Mouse (Mus musculus) spleen, adult 12 weeks (tissue): ENCODE data around the gene Adarb1.

Experiments used
- DNase-seq: peaks from one replicate; pipeline ENCODE4 v3.0.0; 2022; ENCODE audit warnings: low spot score

Adarb1 gene

DNA sequence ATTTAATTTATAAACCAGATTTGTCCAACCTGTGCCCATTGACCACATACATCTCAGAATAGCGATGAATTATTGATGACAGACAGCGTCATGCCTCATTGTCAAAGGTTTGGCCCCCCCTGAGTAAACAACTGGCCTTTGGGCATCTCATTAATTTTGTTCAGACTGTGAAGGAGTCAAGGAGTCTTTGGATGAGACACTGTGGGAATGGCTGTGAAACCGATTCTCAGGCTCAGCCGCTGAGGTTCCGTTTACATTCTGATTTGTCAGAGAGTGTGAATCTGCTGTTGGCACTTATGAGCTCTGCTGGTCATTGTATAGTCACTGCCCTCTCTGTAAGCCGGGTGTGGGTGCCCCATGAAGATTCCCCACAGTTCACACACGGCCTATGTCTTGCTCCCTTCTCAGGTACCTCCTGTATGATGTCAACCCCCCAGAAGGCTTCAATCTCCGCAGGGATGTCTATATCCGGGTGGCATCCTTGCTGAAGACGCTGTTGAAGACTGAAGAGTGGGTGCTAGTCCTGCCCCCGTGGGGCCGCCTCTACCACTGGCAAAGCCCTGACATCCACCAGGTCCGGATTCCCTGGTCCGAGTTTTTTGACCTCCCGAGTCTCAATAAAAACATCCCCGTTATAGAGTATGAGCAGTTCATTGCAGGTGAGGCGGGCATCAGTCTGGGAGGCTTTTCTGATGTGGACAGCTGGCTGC, 157.7 kb downstream of the Adarb1 start:
- DNase-seq, result no peak

DNA sequence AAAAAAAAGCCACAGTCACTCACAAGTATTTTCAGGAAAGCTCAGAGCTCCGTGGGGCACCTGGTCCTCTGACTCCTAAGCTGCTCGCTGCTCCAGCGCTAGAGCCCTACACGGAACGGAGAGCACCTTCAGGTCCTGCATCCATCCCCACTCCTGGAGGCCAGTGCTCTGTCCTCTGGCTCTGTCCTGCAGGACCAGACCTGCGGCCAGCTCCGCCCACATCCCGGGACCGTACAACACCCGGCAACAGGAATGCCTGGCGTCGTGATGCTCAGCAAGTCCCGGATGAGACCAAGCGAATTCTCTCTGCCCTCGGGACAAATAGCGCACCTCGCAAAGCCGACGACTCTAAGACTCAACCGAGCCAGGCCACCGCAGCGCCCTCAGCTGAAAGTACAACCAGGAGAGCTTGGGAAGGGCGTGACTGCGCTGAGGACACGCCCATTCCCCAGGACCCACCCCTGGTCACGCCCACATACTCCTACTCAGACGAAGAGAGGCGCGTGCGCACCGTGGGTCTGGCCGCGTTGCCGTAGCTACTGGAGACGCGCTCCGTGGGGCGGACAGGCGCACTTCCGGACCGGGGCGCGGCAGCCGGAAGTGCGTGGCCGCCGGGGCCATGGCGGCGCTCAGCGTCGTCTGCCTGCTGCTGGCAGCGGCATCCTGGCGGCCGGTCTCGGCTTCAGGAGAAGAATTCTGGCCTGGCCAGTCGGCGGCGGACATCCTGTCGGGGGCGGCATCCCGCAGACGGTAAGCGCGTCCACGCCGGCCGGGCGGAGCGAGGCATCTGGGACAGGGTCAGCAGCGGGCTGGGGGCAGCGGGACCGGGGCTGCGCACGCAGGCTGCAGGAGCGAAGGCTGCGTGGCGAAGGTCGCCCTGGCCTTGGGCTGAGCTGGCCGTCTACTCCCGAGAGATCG, 159.1 kb downstream of the Adarb1 start, which contains the start of gene Pofut2:
Gene Pofut2 (plus strand): TSS at position 515 of the 918 bp plus-strand sequence.
- DNase-seq, result peak; percentile 96

DNA sequence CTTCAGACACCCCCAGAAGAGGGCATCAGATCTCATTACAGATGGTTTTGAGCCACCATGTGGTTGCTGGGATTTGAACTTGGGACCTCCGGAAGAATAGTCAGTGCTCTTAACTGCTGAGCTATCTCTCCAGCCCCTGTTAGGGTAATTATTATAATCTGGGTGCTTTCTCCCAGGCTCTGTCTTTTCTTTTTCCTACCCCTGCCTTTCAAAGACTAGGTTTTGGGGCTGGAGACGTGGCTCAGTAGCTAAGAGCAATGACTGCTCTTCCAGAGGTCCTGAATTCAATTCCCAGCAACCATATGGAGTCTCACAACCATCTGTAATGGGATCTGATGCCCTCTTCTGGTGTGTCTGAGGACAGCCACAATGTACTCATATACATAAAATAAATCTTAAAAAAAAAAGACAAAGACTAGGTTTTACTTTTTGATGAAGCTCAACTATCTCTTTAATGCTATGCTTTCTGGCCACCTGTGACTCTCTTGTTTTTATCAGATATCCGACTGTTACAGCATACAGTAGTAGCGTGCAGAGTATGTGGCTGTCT, 160.0 kb downstream of the Adarb1 start:
- DNase-seq, result no peak

DNA sequence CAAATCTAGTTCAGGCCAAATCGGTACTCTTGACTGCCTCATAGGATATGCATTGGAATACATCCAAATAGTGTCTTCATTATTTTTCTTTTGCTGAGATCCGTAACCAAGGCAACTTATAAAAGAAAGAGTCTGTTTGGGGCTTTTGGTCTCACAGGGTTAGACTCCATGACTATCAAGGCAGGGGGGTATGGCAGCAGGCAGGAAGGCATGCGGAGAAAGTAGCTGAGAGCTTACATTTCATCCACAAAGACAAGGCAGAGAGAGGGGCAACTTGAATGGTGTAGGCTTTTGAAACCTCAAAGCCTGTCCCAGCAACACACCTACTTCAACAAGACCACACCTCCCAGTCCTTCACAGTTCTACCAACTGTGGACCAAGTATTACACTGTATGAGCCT, 162.4 kb downstream of the Adarb1 start:
- DNase-seq, result no peak

DNA sequence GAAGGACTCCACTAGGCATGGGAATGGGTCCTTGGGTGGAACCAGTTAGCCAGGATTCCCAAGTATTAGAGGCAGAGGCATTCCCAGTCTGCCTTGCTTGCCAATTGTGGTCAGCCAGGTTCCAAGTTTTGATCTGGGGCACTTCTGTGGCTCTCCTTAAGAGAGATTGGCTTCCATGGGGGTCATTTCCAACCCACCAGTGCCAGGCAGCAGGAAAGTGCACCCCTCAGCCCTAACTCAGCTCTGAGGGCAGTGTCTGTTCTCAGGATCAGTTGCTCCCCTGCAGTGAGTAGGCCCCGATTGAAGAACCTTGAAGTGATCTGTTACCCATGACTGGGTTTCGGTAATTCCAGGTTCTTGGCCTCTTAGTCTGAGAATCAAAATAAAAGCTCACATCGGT, 162.8 kb downstream of the Adarb1 start:
- DNase-seq, result no peak

DNA sequence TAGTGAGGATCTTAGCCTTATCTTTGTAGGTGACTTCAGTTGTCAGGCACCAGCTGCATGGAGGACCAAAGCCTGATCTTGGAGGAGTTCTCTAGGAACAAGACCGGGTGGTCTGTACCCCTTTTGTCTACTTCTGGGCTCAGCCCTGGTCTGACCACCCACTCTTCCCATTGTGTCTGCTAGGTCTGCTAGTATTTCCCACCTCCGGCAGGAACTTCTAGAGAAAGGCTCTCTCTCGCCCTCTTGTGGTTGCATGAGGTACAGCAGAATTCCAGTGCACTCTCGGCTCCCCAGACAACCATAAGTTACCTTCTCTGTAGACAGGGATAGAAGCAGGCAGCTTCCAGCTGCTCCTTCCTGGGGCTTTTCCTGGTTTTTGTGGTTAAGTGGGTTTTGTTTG, 165.3 kb downstream of the Adarb1 start:
- peak; percentile 56 for DNase-seq

DNA sequence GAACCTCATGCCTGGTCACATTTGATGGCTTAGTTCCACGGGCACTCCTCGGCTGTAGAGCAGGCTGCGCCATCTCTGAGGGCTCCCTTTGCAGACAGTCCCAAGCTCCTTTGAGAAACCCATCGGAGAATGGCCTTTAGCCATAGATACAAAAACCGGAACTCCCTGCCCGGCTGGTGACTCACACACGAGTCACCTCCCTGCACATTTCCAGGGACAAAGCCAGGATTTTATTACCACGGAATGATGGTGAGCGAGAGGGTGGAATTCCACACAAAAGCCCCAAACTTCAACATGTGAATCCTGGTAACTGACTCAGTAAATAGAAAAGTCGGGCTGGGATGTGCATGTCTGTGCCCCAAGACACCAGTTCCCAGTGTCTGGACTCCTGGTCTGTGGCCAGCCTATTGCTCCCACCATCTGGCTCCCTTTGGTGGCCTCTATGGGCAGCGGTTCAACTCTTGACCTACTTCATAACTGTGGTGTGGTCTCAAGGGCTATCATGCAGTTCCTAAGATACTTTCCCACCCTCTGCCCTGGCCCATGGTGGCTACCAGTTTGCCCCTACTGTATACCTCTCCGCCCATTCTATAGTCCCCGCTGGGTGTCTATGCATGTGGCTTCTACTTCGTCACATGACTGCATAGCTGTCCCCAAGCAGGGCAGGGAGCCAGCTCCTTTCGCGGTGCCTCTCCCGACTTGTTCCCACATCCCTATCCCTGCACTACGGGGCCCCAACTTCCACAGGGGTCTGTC, 166.1 kb downstream of the Adarb1 start:
- DNase-seq, result no peak

DNA sequence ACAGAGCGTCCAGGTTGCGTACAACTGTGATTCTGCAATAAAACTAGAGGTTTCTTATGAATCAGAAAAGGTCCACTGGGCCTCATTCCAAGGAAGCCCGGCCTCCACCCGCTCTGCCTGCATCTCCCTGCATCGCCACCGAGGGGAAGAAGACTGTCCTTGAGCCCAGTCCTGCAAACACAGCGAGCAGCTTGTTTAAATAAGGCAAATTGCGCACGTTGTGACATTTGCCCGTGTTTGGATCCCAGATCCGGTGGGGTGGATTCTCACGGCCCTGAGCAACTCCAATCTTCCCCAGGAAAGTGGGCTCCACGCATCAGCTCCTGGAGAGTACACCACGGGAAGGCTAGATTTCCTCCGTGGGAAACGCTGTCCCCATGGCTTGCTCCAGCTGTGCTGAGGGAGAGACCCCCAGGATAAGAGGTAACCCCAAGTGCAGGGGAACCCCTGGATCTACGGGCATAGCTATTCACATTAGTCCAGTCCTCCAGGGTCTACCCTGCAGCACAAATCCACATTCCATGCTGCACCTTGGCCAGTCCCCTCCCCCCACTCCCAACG, 166.8 kb downstream of the Adarb1 start:
- no peak for DNase-seq

DNA sequence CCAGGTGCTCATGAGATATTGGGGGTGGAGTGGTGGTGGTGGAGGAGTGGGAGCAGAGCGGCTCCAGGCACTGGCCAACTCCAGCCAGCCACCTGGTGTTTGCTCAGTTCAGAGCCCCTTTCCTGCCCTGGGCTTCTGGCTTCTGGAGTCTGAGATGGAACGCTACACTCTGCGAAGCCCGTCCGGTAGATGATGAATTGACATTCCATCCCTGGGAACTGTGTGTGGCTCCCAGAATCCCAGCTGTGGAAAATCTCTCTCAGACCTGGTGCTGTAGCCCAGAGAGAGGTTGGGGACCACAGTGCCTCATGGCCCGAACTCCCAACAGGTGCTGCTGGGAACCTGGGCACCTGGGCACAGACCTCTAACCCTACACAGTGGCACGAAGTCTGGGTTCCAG, 170.4 kb downstream of the Adarb1 start:
- no peak for DNase-seq

DNA sequence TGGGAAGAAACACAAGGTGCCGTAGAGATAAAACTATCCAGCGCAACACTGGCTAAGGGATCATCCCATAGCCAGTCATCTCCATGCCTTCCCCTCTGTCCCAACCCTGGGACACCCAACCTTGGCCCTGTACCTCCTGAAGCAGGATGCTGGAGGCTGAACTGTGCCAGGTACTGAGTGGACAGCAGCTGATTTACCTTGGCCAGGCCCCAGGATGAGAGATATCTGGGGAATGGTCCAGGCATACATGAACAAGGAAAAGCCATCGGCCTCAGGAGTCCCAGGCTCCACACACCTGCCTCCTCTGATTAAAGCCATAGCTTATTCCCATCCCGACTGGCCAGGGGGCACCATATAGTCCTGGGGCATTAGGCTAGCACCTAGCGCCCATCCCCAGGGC, 171.0 kb downstream of the Adarb1 start:
- no peak for DNase-seq

DNA sequence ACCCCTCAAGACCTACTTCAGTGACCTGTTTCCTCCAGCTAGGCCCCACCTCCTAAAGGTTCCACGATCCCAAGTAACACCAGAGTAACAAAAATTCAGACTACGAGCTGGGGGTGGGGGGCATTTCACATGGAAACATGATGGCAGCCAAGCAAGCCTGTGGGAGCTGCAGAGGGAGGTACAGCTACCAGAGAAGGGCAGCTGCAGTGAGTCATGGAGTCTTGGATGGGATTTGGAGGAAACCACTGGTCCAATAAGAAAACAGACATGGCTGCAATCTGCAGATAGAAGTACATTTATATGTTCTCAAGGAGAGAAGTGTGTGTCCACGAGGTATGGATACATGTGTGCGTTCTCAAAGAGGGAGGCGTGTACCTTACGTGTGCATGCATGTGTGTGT, 173.3 kb downstream of the Adarb1 start:
- no peak for DNase-seq

DNA sequence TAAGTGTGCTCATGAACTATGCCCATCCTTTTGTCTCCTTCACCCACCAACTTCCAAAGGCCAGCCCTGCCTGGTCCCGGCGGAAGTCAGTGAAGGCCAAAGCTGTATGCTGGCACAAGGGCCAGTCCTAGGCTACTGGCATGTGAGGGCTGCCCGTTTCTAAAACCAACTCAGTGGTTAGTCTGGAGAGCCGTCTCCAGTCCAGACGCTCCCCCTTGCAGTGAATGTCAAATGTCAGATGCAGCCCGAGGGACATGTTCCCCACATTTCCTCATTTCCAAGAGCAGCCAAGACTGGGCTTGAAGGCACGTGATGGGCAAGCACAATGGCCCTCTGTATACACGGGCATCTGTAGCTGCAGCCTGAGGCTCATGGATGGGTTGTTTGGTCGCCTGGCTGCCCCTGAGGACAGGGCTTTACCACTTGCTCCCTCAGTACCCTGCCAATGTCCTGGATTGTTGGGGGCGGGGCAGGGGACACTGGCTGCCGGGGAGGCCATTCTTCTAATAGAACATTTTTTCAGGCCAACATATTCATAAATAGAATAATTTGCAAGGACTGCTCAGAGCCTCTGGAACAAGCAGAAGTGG, 174.4 kb downstream of the Adarb1 start:
- DNase-seq, result no peak

DNA sequence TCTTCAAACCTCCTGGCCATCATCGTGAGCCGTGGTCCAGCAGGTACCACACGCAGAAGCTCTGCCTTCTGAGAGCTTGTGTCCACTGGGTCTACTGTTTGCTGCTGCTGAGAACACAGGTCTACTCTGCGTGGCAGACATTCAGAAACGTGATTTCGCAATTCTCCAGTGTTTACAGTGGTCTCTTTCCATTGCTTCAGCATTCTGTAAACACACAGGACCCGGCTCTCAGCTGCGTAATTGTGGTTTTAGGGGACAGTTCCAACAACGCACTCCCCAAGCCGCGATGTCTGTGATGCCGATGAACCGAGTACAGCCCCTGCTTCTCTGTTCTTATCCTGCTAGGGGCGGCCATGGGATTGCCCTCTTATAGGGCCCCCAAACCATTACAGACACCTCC, 175.2 kb downstream of the Adarb1 start:
- DNase-seq, result no peak

DNA sequence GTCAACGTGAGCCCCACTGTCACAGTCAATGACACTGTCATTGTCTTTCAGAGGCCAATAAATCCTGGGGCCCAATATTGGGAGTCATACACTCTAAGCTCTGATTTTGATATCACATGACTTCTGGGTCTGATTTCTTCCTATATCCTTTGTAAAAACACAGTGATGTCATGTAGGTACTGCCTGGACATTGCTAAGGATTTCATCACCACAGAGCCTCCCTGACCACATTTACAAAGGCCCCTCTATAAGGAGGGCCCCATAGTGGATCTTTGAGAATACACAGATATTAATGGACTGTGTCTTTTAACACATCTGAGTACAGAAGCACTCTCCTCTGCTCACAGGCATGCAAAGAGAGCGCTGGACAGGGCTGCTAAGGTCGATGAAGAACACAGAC, 175.7 kb downstream of the Adarb1 start:
- DNase-seq, result no peak

DNA sequence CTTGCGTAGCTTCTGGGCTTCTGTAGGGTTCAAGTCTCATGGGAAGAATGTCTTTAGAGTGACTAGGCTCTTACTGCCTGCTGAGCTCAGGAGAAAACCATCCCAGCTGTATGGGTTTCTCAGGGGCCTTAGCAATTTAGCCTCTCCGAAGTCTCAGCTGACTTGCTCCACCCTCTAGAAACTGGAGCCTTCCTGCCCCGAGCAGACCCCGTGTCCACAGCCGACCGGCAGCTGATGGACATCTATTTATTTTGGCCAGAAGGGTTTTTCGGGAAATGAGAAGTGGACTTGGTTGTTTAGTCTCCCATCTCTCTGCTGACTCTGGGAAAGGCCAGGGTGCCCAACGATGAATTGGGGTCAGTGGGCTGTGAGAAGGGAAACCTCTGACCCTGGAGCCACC, 177.3 kb downstream of the Adarb1 start:
- no peak for DNase-seq
